9 mouse cellular contexts compared by ENCODE assay signal in genomic region chr5:34989321-34989772, GRCm38 (mm10). TPM values are rescaled to one million over a fixed set of nuclear protein-coding genes. Genes with fewer than 3 reads are reported as not detected.
A peak's percentile ranks its signal among the peaks of the same experiment; 100 is the strongest.
DNase-seq lines count a peak whose midpoint lies in the region; ATAC-seq and TF ChIP-seq lines count a peak whose summit lies in the region.
"Had no signal": no experiment of that assay in that cellular context is flagged by ENCODE, and none has a peak within 500 bp of the region (broad histone marks: within the 10 kb centered on the region; RNA-seq: fewer than 3 reads in every experiment).

No protein-coding gene starts in this region.

- peak; percentile 48 for DNase-seq in heart, postnatal 0 days (ENCODE audit: low spot score)
- DNase-seq in heart, adult 11 months: no peak
- DNase-seq in 416B (ENCODE audit: low read depth): peak; percentile 28
- peak; percentile 88 for DNase-seq in embryonic facial prominence, embryonic 14.5 days (ENCODE audit: low spot score)
- peak; percentile 47 to 54 for DNase-seq in left cerebral cortex, adult 2 months (ENCODE audit: extremely low spot score in 1 of 2, low spot score in 2 of 2)
- DNase-seq in adrenal gland, adult (ENCODE audit: inconsistent age in 2 of 2, low spot score in 1 of 2): no peak
- DNase-seq in Muller cell, postnatal 12 days (ENCODE audit: inconsistent ontology term): no peak
- no peak for DNase-seq in testis, postnatal 10 days (ENCODE audit: low spot score)
- DNase-seq: liver, embryonic 13.5 days had no signal

- no peak overlapping the region for H3K4me3 ChIP-seq in heart, postnatal 0 days (ENCODE audit: low read depth, low read length)
- H3K4me3 ChIP-seq in embryonic facial prominence, embryonic 14.5 days (ENCODE audit: low read depth, low read length): no peak overlapping the region
- H3K4me3 ChIP-seq in left cerebral cortex, adult 2 months: peak overlapping the region; percentile 35
- H3K4me3 ChIP-seq: liver, embryonic 13.5 days had no signal

- TF ChIP-seq CTCF in heart, postnatal 0 days (IDR thresholded peaks at IDR 0.05; ENCODE audit: low read depth): no peak
- TF ChIP-seq CTCF in left cerebral cortex, adult 2 months (IDR thresholded peaks at IDR 0.05): no peak

- no peaks in the 10 kb centered on the region for H3K27me3 ChIP-seq in heart, postnatal 0 days (ENCODE audit: control insufficient read depth, insufficient read depth, low read length)
- no peaks in the 10 kb centered on the region for H3K27me3 ChIP-seq in embryonic facial prominence, embryonic 14.5 days (replicated peaks; ENCODE audit: control insufficient read depth, insufficient read depth, low read length)
- H3K27me3 ChIP-seq: liver, embryonic 13.5 days had no signal

- whole genome bisulfite sequencing in heart, postnatal 0 days: 36% methylated on average over 12 of the region's 12 CpGs
- WGBS in embryonic facial prominence, embryonic 14.5 days: 28% methylated on average over 12 of the region's 12 CpGs

- no peak overlapping the region for H3K4me2 ChIP-seq in heart, postnatal 0 days (ENCODE audit: low read depth, low read length)
- peak overlapping the region; percentile 11 for H3K4me2 ChIP-seq in embryonic facial prominence, embryonic 14.5 days (ENCODE audit: low read depth, low read length)
- H3K4me2 ChIP-seq: liver, embryonic 13.5 days had no signal

- no peak for TF ChIP-seq EP300 in heart, postnatal 0 days (IDR thresholded peaks at IDR 0.05; ENCODE audit: low read depth)

- H3K9me3 ChIP-seq in heart, postnatal 0 days (replicated peaks; ENCODE audit: control insufficient read depth, low read length): no peaks in the 10 kb centered on the region
- H3K9me3 ChIP-seq in embryonic facial prominence, embryonic 14.5 days (ENCODE audit: control insufficient read depth, low read length): no peaks in the 10 kb centered on the region
- H3K9me3 ChIP-seq: liver, embryonic 13.5 days had no signal

- peak; percentile 45 for ATAC-seq in heart, postnatal 0 days (ENCODE audit: insufficient read depth, low read depth)
- ATAC-seq in embryonic facial prominence, embryonic 14.5 days (ENCODE audit: low read depth): peak; percentile 67

- H3K27ac ChIP-seq in heart, postnatal 0 days (ENCODE audit: low read depth): peak overlapping the region; percentile 40
- peak overlapping the region; percentile 67 for H3K27ac ChIP-seq in embryonic facial prominence, embryonic 14.5 days (replicated peaks; ENCODE audit: low read depth, low read length)
- H3K27ac ChIP-seq in left cerebral cortex, adult 2 months: peak overlapping the region; percentile 50; the same call in 1 of the 2 replicates

- peaks cover 6% of the 10 kb centered on the region for H3K36me3 ChIP-seq in heart, postnatal 0 days (replicated peaks; ENCODE audit: control insufficient read depth, insufficient read depth, low read length)
- peaks cover 11% of the 10 kb centered on the region for H3K36me3 ChIP-seq in embryonic facial prominence, embryonic 14.5 days (ENCODE audit: control insufficient read depth, insufficient read depth, low read length)

- intact Hi-C loops in left cerebral cortex, adult 2 months (cut with DNase I): loop anchor here (2.0 kb wide), 1 partner anchor 147 kb away; no protein-coding TSS in a partner anchor

- H3K4me1 ChIP-seq in heart, postnatal 0 days (ENCODE audit: control insufficient read depth, insufficient read depth): peaks cover 29% of the 10 kb centered on the region
- peaks cover 14% of the 10 kb centered on the region for H3K4me1 ChIP-seq in embryonic facial prominence, embryonic 14.5 days (ENCODE audit: control insufficient read depth, insufficient read depth, low read length)

- no peak overlapping the region for H3K9ac ChIP-seq in heart, postnatal 0 days (replicated peaks; ENCODE audit: low read depth, low read length)
- peak overlapping the region; percentile 28; the same call in 1 of the 2 replicates for H3K9ac ChIP-seq in embryonic facial prominence, embryonic 14.5 days (ENCODE audit: low read depth, low read length)
- H3K9ac ChIP-seq: liver, embryonic 13.5 days had no signal

RNA-seq across cellular contexts. Expression of gene Rgs12, which starts 40.1 kb away (rescaled TPM):
- total RNA-seq in heart, postnatal 0 days (2014; rRNA removed; ENCODE audit: low replicate concordance): 51.1 and 77.3 TPM in 2 replicates
- 27.7 and 29.2 TPM in 2 replicates for polyA plus RNA-seq in heart, postnatal 0 days (2015; fragmentation: Nextera tagmentation; extraction: Ambion mirVana)
- 30.0 and 30.2 TPM in 2 replicates for polyA plus RNA-seq in embryonic facial prominence, embryonic 14.5 days (2014; fragmentation: Nextera tagmentation; extraction: Ambion mirVana)
- 10 to 100 TPM; 40.5 to 48.3 TPM for total RNA-seq in left cerebral cortex, adult 2 months (2021)

RNA-seq across cellular contexts. Expression of gene Hgfac, which starts 52.0 kb away (rescaled TPM):
- total RNA-seq in heart, postnatal 0 days (2014; rRNA removed; ENCODE audit: low replicate concordance): 0.19 TPM in 1 of 2 replicates, not detected in the other
- 0.16 and 0.36 TPM in 2 replicates for polyA plus RNA-seq in heart, postnatal 0 days (2015; fragmentation: Nextera tagmentation; extraction: Ambion mirVana)
- polyA plus RNA-seq in embryonic facial prominence, embryonic 14.5 days (2014; fragmentation: Nextera tagmentation; extraction: Ambion mirVana): 0.17 and 0.49 TPM in 2 replicates
- total RNA-seq in left cerebral cortex, adult 2 months (2021): 1 to 10 TPM in 1 of 2 experiments, under 1 TPM in 1; 0.87 to 1.7 TPM

Comparison
In these comparisons a context has a peak if more than half of its experiments do, and no peak if none do; other contexts are left out.
1. DNase-seq: peak in heart, postnatal 0 days (single experiment), 416B (single experiment), embryonic facial prominence, embryonic 14.5 days (single experiment) and left cerebral cortex, adult 2 months (2 of 2); none in heart, adult 11 months (single experiment), adrenal gland, adult (0 of 2), Muller cell, postnatal 12 days (single experiment) and testis, postnatal 10 days (single experiment).
2. Peak in every context shown above with its lines, with median percentiles within 50 percentile points of each other: H3K27ac ChIP-seq.